Mouse (Mus musculus) activated CD4-positive, CD25-positive, alpha-beta regulatory T cell, adult 4 months (primary cell): Measurements from ENCODE around the gene Atat1. TPM values are rescaled to one million over a fixed set of nuclear protein-coding genes. Genes with fewer than 3 reads are reported as not detected.

Source experiments
- ATAC-seq: one replicate; pipeline ENCODE4 v1.8.0; 2017
- polyA plus RNA-seq, 2 experiments: library from polyadenylated mRNA; unstranded; fragments of 100-300 nt; shearing (Covaris generic); gene quantifications; one replicate each; pipeline ENCODE4 v1.2.1; 2017

The Atat1 gene
- polyA plus RNA-seq, 2 experiments from 2014 or later, result 11.7 to 14.3 TPM

- no peak for ATAC-seq
Measured at GRCm38 (mm10) chr17:35917143-35917462, 7.2 kb upstream of the Atat1 start.

GRCm38 (mm10) chr17:35916297-35917142 is 6.6 kb upstream of the Atat1 start, which contains the start of the genes Mrps18b and Ppp1r10:
Gene Mrps18b (minus strand): TSS chr17:35916389.
Gene Ppp1r10 (plus strand): TSS chr17:35916434.
- peak; percentile 83 for ATAC-seq

- ATAC-seq, result no peak
Measured at GRCm38 (mm10) chr17:35915538-35916296, 5.8 kb upstream of the Atat1 start.

GRCm38 (mm10) chr17:35914975-35915374 is 5.1 kb upstream of the Atat1 start:
- ATAC-seq, result no peak

GRCm38 (mm10) chr17:35909186-35909918 is 523 bp downstream of the Atat1 start:
- ATAC-seq, result peak; percentile 16

GRCm38 (mm10) chr17:35907609-35908008 is 2.3 kb downstream of the Atat1 start:
- no peak for ATAC-seq

GRCm38 (mm10) chr17:35905587-35905986 is 4.3 kb downstream of the Atat1 start:
- no peak for ATAC-seq

GRCm38 (mm10) chr17:35903992-35904355 is 5.9 kb downstream of the Atat1 start:
- no peak for ATAC-seq

- ATAC-seq, result no peak
Measured at GRCm38 (mm10) chr17:35903343-35903991, 6.4 kb downstream of the Atat1 start.

- no peak for ATAC-seq
Measured at GRCm38 (mm10) chr17:35900636-35901035, 9.2 kb downstream of the Atat1 start.

- ATAC-seq, result no peak
Measured at GRCm38 (mm10) chr17:35897644-35898573, 12.0 kb downstream of the Atat1 start.

- peak; percentile 55 for ATAC-seq
Measured at GRCm38 (mm10) chr17:35896781-35897643, 12.9 kb downstream of the Atat1 start, which contains the start of gene 2310061I04Rik. Gene 2310061I04Rik (minus strand): TSS chr17:35897431.

- ATAC-seq, result no peak
Measured at GRCm38 (mm10) chr17:35887725-35888124, 22.1 kb downstream of the Atat1 start.

- no peak for ATAC-seq
Measured at GRCm38 (mm10) chr17:35883777-35884176, 26.1 kb downstream of the Atat1 start.

- ATAC-seq, result no peak
Measured at GRCm38 (mm10) chr17:35882924-35883323, 27.0 kb downstream of the Atat1 start.

GRCm38 (mm10) chr17:35879245-35880057 is 30.4 kb downstream of the Atat1 start, which contains the start of gene Dhx16:
Gene Dhx16 (plus strand): TSS chr17:35879819.
- peak; percentile 88 for ATAC-seq

- no peak for ATAC-seq
Measured at GRCm38 (mm10) chr17:35874721-35875120, 35.2 kb downstream of the Atat1 start.

- no peak for ATAC-seq
Measured at GRCm38 (mm10) chr17:35873774-35874519, 35.9 kb downstream of the Atat1 start.
